Mouse (Mus musculus) spleen, postnatal 14 days (tissue): Measurements from ENCODE around the gene Olfr1294.

Experiments used
- DNase-seq, 2 experiments: peaks; one replicate each; pipeline ENCODE4 v3.0.0; 2021 to 2022; ENCODE audit warnings: low spot score in 2 of 2

Gene Olfr1294

DNA sequence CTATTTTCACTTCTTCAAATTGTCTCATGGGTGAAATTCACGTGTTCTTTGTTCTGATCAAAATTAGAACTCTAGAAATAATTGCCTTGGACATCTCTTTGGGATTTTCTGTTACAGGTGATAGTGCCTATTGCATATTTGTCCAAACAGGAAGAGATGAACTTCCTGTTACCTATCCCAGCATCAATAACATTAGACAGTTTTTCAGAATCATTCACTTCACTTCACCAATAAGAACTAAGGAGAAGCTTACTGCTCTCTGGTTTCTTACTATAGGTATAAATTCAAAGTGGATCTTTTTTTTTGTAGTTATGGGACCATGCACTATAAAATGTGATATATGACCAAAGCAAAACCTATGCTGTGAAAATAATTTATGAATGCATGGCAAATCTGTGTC lies at the start of gene Olfr1294:
Gene Olfr1294, minus strand, starts transcription at position 101 of the 400 bp plus-strand sequence.
- no peak for DNase-seq

- DNase-seq: no peak
These were observed 29.5 kb upstream of the Olfr1294 start, which contains the start of gene Olfr1295 for GRCm38 (mm10) chr2:111569581-111569980. Gene Olfr1295, minus strand, starts transcription at chr2:111569681.

DNA sequence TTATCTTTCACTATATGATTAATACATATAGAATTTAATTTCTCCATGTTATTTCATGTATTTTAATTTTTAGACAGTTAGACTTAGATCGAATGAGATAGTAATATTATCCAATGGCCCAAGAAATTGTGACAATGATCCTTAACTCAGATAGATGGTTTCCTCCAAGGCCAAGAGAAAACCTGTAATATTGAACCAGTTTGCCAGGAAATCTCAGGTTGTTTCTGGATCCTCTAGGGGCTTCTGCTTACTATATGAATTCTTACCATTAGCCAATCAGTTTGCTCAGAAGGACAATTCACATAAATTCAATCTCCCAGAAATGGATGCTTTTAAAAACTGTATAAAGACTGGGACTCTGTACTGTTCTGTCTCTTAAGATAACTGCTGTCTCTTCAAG lies 15.2 kb downstream of the Olfr1294 start, which contains the start of gene Olfr1293-ps:
Gene Olfr1293-ps, plus strand, starts transcription at position 301 of the 400 bp plus-strand sequence.
- DNase-seq: no peak

DNA sequence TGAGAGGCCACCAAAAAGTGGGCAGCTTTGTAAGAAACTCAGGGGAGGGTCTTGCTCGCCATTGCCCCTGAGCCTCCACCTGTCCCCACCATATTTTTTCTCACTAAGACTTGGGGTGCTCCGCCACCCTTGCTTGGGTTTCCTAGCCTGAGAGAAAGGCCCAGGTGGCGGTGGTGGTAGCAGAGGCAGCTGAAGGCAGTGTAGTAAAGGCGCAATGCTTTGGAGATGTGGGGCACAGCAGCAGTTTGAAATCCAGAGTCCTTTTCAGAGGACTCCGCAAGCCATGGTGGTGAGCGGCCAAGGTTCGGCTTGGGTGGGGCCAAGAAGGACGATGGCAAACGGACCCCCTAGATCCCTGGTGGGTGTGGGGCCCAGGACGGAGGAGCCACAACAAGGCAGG lies 22.6 kb downstream of the Olfr1294 start:
- DNase-seq: no peak

DNA sequence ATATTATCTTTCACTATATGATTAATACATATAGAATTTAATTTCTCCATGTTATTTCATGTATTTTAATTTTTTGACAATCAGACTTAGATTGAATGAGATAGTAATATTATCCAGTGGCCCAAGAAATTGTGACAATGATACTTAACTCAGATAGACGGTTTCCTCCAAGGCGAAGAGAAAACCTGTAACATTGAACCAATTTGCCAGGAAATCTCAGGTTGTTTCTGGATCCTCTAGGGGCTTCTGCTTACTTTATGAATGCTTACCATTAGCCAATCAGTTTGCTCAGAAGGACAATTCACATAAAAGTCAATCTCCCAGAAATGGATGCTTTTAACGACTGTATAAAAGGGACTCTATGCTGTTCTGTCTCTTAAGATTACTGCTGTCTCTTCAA lies 43.2 kb downstream of the Olfr1294 start, which contains the start of gene Olfr1291-ps1:
Gene Olfr1291-ps1, plus strand, starts transcription at position 301 of the 400 bp plus-strand sequence.
- no peak for DNase-seq

DNA sequence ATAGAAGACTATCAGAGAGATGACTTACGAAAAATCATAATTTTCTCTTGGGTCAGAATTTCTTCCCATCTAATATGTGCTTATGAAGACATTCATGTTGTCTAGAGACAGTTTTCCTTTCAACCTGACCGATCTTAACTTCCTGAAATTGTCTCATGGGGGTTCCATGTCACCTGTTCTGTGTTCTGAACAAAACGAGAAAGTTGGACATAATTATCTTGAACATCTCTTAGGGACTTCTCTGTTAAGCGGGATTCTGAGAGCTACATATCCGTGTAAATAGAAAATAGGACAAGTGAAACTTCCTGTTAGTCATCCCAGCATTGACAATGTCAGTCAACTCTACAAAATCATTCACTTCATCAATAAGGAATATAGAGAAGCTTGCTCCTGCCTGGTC lies 46.4 kb downstream of the Olfr1294 start, which contains the start of gene Olfr1290:
Gene Olfr1290, minus strand, starts transcription at position 101 of the 400 bp plus-strand sequence.
- no peak for DNase-seq
